Mouse (Mus musculus): ENCODE data around the gene Itln1.

DNA sequence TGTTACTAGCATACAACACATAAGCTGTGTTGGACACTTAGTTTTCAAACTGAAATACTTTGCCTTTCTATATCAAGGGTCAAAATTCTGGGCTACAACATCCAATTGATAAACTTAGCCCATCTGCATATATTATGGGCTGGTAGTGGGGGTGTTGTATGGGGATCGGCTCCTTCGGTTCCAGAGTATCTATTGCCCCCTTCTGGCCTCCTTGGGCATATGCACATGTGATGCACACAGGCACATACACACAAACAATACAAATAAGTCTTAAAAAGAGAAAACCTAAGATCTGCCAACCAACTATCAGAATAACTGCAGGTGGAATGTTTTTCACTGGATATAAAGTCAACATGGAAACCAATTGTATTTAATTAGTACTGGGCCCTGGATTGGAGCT is 21.9 kb downstream of the Itln1 start:
- TF ChIP-seq CTCF (IDR thresholded peaks at IDR 0.05; ENCODE audit: low read depth, low read length) (no peak), POLR2A (IDR thresholded peaks at IDR 0.05; ENCODE audit: extremely low read depth, insufficient read depth, low read length) (no peak)
